Mouse (Mus musculus): ENCODE measurements around the gene Scaf4.
A peak's percentile ranks its signal among the peaks of the same experiment; 100 is the strongest.

Scaf4 gene

GRCm38 (mm10) chr16:90199174-90199573 lies 85.1 kb downstream of the Scaf4 start:
- DNase-seq (ENCODE audit: low spot score in 2 of 2) = no peak

- no peak for DNase-seq (ENCODE audit: low spot score in 2 of 2)
These were observed 85.7 kb downstream of the Scaf4 start for GRCm38 (mm10) chr16:90198626-90199025.

GRCm38 (mm10) chr16:90197337-90197973 lies 86.8 kb downstream of the Scaf4 start:
- peak in 1 of 2 experiments; percentile 30 for DNase-seq (ENCODE audit: low spot score in 2 of 2)

DNA sequence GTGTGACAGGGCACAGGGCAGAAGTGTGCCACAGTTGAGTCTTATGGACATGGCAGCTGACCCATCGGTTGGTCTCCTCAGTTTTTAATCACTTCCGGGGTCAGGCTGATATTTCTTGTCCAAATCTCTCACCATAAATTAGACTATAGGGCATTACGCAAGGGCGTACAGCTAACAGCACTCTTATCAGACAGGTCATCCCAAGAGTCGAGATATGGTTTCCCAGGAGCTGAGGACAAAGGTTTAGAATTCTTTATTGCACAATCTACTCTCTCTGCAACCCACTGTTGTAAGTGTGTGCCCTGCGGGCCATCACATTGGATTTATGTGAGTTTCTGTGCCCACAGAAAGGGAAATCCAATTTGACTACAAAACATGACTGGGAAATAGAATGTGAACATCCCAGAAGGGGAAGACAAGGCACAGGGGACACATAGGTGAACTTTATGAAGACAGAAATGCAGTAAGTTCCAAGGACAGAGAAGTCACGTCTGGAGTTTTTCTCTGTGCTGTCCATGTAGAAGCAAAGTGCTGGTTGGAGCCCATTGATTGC lies 87.5 kb downstream of the Scaf4 start:
- no peak for DNase-seq (ENCODE audit: low spot score in 2 of 2)

- no peak for DNase-seq (ENCODE audit: low spot score in 2 of 2)
These were observed 90.6 kb downstream of the Scaf4 start for GRCm38 (mm10) chr16:90193719-90194118.

DNA sequence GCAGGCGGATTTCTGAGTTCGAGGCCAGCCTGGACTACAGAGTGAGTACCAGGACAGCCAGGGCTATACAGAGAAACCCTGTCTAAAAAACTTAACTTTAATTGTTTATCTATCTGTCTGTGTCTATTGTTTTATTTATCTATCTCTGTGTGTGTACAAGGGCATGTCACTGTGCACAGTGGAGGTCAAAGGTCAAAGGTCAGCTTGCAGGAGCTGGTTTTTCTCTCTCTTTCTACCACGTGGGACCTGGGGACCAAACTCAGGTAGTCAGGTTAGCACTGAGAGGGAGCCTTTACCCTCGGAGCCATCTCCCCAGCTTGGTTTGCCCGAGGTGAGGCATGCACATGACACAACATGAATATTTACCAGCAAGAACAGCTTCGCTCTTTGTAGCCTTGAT lies 93.0 kb downstream of the Scaf4 start:
- DNase-seq (ENCODE audit: low spot score in 2 of 2) = no peak

DNA sequence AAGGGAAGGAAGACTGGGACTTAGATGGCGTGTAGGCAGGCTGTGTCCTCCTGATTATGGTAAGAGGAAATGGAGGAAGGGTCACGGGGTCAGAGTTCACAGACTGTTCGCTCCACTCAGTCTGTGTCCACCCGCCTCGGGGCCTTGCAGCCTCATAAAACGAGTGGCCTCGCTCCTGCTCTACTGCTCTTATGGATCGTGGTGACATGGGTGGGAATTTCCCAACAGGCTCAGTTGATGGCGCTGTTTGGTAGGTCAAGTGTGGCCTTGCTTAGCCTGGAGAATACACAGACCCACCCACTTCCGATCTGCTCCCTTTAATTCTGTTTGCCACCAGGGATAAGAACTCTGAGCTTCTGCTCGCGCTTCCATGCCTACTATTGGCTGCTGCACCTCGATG lies 96.8 kb downstream of the Scaf4 start:
- DNase-seq (ENCODE audit: low spot score in 2 of 2) = no peak

DNA sequence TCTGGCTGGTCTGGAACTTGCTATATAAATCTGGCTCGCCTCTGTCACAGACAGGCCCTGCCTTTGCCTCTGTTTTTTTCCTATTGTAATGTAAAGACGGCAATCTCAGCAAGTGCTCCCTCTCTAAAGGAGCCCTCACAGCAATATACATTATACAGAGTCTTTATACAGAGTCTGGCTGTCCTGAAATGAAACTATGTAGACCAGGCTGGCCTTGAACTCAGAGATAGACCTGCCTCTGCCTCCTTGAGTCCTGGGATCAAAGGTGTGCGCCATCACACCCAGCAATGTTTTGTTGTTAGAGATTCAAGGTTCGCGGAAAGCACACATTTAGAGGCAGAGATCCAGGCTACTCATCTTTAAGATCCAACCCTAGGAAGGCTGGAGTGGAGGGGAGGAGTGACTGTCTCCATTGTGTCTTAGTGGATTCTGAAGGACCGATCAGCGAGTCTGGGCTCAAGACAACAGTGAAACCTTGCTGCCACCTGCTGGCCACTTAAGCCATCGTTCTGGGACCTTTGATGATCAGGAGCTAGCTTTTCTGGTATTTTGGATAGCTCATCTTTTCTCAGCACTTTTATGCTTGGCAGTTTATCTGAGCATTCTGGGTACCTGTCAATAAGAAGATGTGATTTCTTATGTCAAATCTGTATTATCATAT lies 98.2 kb downstream of the Scaf4 start:
- DNase-seq (ENCODE audit: low spot score in 2 of 2) = peak; percentile 76 to 83

GRCm38 (mm10) chr16:90184135-90184534 lies 100.2 kb downstream of the Scaf4 start:
- no peak for DNase-seq (ENCODE audit: low spot score in 2 of 2)

- no peak for DNase-seq (ENCODE audit: low spot score in 2 of 2)
These were observed 102.6 kb downstream of the Scaf4 start for GRCm38 (mm10) chr16:90181673-90182072.

GRCm38 (mm10) chr16:90180975-90181374 lies 103.3 kb downstream of the Scaf4 start:
- DNase-seq (ENCODE audit: low spot score in 2 of 2) = no peak

GRCm38 (mm10) chr16:90179892-90180291 lies 104.4 kb downstream of the Scaf4 start:
- no peak for DNase-seq (ENCODE audit: low spot score in 2 of 2)

- no peak for DNase-seq (ENCODE audit: low spot score in 2 of 2)
These were observed 105.9 kb downstream of the Scaf4 start for GRCm38 (mm10) chr16:90178404-90178803.

- DNase-seq (ENCODE audit: low spot score in 2 of 2) = no peak
These were observed 106.9 kb downstream of the Scaf4 start for GRCm38 (mm10) chr16:90177425-90177824.

DNA sequence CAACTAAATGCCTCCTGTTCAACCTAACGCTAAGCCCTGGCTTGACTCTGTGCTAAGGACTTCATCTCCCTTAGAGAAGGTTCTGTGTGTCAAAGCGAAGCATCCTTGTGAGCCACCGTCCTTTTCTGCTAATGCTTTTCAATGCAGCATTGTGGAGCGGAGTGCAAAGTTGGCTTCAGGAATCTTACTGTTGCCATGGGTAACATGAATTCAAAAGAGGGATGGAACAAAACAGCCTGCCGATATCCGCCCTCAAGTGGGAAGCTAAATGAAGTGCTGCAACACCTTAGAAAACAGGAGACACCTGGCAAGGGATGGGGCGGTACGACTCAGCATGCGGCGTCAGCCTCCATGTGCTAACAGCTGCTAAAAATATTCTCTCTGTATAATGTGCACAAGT lies 107.8 kb downstream of the Scaf4 start:
- no peak for DNase-seq (ENCODE audit: low spot score in 2 of 2)

Data from frontal cortex, postnatal 25 days (tissue).